Mouse (Mus musculus): Measurements from ENCODE around the gene Itm2b. TPM values are rescaled to one million over a fixed set of nuclear protein-coding genes. Genes with fewer than 3 reads are reported as not detected.

Itm2b gene
- polyA plus RNA-seq, 2 experiments: 533 to 997 TPM

DNA sequence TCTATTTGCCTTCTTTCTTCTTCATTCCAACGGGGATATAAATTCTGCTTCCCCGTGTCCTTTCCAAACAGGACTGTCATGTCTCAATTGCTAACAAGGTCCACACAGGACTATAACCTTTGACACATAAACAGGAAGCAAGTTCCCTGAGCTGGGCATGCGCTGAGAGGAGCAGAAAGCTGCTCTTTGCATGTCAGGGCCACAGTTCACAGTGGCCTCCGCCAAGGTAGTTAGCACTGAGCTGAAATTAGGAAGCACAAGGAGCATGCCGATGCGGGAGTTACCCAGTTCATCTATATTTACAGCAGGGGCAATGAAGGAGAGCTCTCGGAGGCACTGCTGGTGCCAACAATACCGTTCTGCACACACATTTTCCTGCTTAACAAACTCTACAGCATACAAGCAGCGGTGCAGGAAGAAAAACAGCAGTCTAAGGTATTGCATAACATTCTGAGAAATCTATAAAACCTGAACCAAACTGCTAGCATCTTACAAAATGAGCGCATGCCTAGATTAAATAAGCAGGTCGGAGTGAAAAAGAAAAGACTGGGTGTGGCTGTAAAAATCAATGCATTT, 10.7 kb downstream of the Itm2b start:
- 48% methylated on average over 11 of the region's 11 CpGs for WGBS

DNA sequence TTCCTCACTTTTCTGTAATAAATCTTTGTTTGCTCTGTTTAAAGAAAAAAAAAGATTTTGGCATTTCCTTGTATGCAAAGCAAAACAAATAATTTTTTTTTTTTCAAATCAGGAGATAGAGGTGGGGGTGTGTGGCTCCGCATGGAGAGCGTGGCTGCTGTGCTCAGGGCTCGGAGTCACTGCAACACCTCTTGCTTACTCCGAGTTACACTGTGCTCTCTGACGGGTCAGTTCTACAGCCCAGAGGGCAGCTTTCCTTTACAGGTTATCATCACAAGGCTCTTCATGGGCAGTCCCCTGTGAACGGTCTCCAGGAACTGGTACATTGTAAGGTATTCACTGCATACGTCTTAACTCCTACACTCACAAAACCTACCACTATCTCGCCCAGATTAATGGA, 11.5 kb downstream of the Itm2b start:
- DNase-seq (ENCODE audit: low spot score): no peak
- H3K9ac ChIP-seq (ENCODE audit: low read depth, low read length, severe bottlenecking): no peak overlapping the region
- peaks cover 14% of the 10 kb centered on the region for H3K4me1 ChIP-seq (ENCODE audit: control insufficient read depth, insufficient read depth, low read length)
- H3K9me3 ChIP-seq (ENCODE audit: control insufficient read depth, low read length): no peaks in the 10 kb centered on the region
- ATAC-seq (ENCODE audit: low FRiP score, low read depth): no peak
- no peak overlapping the region for H3K4me2 ChIP-seq (replicated peaks; ENCODE audit: low read depth, low read length, severe bottlenecking)
- no peaks in the 10 kb centered on the region for H3K27me3 ChIP-seq (ENCODE audit: control insufficient read depth, insufficient read depth, low read length)
- no peak for TF ChIP-seq POLR2A (IDR thresholded peaks at IDR 0.05; ENCODE audit: borderline replicate concordance, extremely low read depth, insufficient read depth, insufficient read length)
- H3K27ac ChIP-seq (replicated peaks; ENCODE audit: low read depth, low read length): no peak overlapping the region
- 79% methylated on average over 8 of the region's 8 CpGs for WGBS
- H3K4me3 ChIP-seq (replicated peaks; ENCODE audit: low read length): no peak overlapping the region
- peaks cover 36% of the 10 kb centered on the region for H3K36me3 ChIP-seq (ENCODE audit: control insufficient read depth, insufficient read depth, low read length)

More for the DNA sequence above, 10.7 kb downstream of the Itm2b start:
- Histone ChIP-seq H3K36me3 (ENCODE audit: control insufficient read depth, insufficient read depth, low read length) (peaks cover 34% of the 10 kb centered on the region), H3K27me3 (ENCODE audit: control insufficient read depth, insufficient read depth, low read length) (no peaks in the 10 kb centered on the region), H3K9me3 (ENCODE audit: control insufficient read depth, low read length) (no peaks in the 10 kb centered on the region), H3K27ac (replicated peaks; ENCODE audit: low read depth, low read length) (no peak overlapping the region), H3K4me3 (replicated peaks; ENCODE audit: low read length) (no peak overlapping the region), H3K4me1 (ENCODE audit: control insufficient read depth, insufficient read depth, low read length) (peaks cover 14% of the 10 kb centered on the region), H3K4me2 (replicated peaks; ENCODE audit: low read depth, low read length, severe bottlenecking) (no peak overlapping the region), H3K9ac (ENCODE audit: low read depth, low read length, severe bottlenecking) (no peak overlapping the region)
- no peak for DNase-seq (ENCODE audit: low spot score)
- no peak for TF ChIP-seq POLR2A (IDR thresholded peaks at IDR 0.05; ENCODE audit: borderline replicate concordance, extremely low read depth, insufficient read depth, insufficient read length)
- no peak for ATAC-seq (ENCODE audit: low FRiP score, low read depth)

DNA sequence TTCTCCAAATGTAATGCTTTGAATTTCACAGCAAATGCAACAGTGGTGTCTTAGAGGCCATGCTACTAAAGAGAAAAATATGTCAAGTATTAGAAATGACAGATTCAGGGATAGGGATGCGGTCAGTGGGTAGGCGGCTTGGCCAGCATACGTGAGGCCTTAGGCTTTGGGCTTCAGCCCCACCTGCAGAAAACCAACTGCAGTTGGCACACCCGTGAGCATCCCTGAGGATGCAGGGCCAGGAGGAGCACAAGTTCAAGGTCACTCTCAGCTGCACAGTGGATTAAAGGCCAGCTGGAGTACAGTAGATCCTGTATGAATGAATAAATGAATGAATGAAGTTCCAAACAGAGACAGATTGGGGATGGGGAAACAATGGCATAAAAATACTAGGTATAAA, 12.1 kb downstream of the Itm2b start:
- Histone ChIP-seq H3K36me3 (ENCODE audit: control insufficient read depth, insufficient read depth, low read length) (peaks cover 38% of the 10 kb centered on the region), H3K9me3 (ENCODE audit: control insufficient read depth, low read length) (no peaks in the 10 kb centered on the region), H3K4me1 (ENCODE audit: control insufficient read depth, insufficient read depth, low read length) (peaks cover 12% of the 10 kb centered on the region), H3K27me3 (ENCODE audit: control insufficient read depth, insufficient read depth, low read length) (no peaks in the 10 kb centered on the region), H3K27ac (replicated peaks; ENCODE audit: low read depth, low read length) (no peak overlapping the region), H3K4me2 (replicated peaks; ENCODE audit: low read depth, low read length, severe bottlenecking) (no peak overlapping the region), H3K9ac (ENCODE audit: low read depth, low read length, severe bottlenecking) (no peak overlapping the region), H3K4me3 (replicated peaks; ENCODE audit: low read length) (no peak overlapping the region)
- TF ChIP-seq POLR2A (IDR thresholded peaks at IDR 0.05; ENCODE audit: borderline replicate concordance, extremely low read depth, insufficient read depth, insufficient read length): no peak
- DNase-seq (ENCODE audit: low spot score) (no peak), ATAC-seq (ENCODE audit: low FRiP score, low read depth) (no peak)
- 83% methylated on average over 4 of the region's 4 CpGs for WGBS

DNA sequence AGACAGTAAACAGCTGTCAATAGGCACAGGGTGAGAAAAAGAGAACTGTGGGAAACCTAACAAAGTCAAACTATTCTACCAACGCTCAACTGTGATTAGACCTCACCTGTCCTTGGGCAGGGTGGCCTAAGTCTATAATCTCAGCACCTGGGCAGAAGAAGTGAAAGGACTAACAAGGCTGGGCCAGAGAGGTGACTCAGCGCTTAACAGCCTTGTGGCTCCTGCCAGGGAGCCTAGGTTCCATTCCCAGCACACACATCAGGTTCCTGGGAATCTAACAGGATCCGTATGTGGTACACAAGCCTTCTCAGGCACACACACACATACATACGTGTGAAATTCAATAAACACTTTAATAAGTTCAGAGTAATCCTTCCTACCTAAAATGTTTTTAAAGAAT, 13.5 kb downstream of the Itm2b start:
- 84% methylated on average over 4 of the region's 4 CpGs for WGBS

DNA sequence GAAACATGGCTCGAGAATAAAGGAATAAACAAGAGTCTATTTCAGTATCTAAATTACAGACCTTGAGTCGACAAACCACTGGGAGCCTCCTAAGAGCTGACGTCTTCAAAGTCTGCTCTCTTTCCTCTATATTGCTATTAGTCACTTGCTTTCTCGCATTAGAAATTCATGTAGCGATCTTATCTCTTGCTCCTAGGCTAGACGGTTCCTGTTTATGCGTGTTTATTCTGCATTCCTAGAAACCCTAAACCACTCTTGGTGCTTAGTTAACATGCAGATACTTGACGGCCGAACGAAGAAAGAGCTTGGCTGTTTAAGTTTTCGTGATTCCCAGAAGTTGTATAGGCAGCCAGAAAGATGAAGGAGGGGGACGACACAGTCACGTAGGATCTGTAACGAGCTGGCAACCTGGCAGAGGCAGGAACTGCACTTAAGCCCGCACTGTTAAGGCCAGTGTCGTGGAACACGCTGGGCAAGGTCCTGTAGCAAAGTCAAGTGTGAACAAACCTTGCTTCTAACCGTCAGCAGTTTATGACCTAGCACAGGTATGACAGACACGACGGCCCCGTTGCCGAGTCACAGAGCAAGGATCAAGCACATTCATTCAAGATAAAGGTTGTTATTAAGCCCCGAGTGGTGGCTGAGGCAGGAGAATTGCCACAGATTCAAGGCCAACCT, 14.3 kb downstream of the Itm2b start:
- Histone ChIP-seq H3K27me3 (ENCODE audit: control insufficient read depth, insufficient read depth, low read length) (no peaks in the 10 kb centered on the region), H3K9me3 (ENCODE audit: control insufficient read depth, low read length) (no peaks in the 10 kb centered on the region), H3K36me3 (ENCODE audit: control insufficient read depth, insufficient read depth, low read length) (peaks cover 52% of the 10 kb centered on the region), H3K4me2 (replicated peaks; ENCODE audit: low read depth, low read length, severe bottlenecking) (no peak overlapping the region), H3K4me1 (ENCODE audit: control insufficient read depth, insufficient read depth, low read length) (peaks cover 11% of the 10 kb centered on the region), H3K4me3 (replicated peaks; ENCODE audit: low read length) (no peak overlapping the region), H3K9ac (ENCODE audit: low read depth, low read length, severe bottlenecking) (no peak overlapping the region), H3K27ac (replicated peaks; ENCODE audit: low read depth, low read length) (no peak overlapping the region)
- WGBS: 72% methylated on average over 23 of the region's 23 CpGs
- ATAC-seq (ENCODE audit: low FRiP score, low read depth): no peak
- TF ChIP-seq POLR2A (IDR thresholded peaks at IDR 0.05; ENCODE audit: borderline replicate concordance, extremely low read depth, insufficient read depth, insufficient read length): no peak
- no peak for DNase-seq (ENCODE audit: low spot score)

More for the DNA sequence above, 13.5 kb downstream of the Itm2b start:
- Histone ChIP-seq H3K4me3 (replicated peaks; ENCODE audit: low read length) (no peak overlapping the region), H3K27me3 (ENCODE audit: control insufficient read depth, insufficient read depth, low read length) (no peaks in the 10 kb centered on the region), H3K4me2 (replicated peaks; ENCODE audit: low read depth, low read length, severe bottlenecking) (no peak overlapping the region), H3K36me3 (ENCODE audit: control insufficient read depth, insufficient read depth, low read length) (peaks cover 44% of the 10 kb centered on the region), H3K9me3 (ENCODE audit: control insufficient read depth, low read length) (no peaks in the 10 kb centered on the region), H3K27ac (replicated peaks; ENCODE audit: low read depth, low read length) (no peak overlapping the region), H3K4me1 (ENCODE audit: control insufficient read depth, insufficient read depth, low read length) (peaks cover 11% of the 10 kb centered on the region), H3K9ac (ENCODE audit: low read depth, low read length, severe bottlenecking) (no peak overlapping the region)
- ATAC-seq (ENCODE audit: low FRiP score, low read depth) (no peak), DNase-seq (ENCODE audit: low spot score) (no peak)
- TF ChIP-seq POLR2A (IDR thresholded peaks at IDR 0.05; ENCODE audit: borderline replicate concordance, extremely low read depth, insufficient read depth, insufficient read length): no peak
